20 mouse cellular contexts compared by ENCODE assay signal in the genomic region with DNA sequence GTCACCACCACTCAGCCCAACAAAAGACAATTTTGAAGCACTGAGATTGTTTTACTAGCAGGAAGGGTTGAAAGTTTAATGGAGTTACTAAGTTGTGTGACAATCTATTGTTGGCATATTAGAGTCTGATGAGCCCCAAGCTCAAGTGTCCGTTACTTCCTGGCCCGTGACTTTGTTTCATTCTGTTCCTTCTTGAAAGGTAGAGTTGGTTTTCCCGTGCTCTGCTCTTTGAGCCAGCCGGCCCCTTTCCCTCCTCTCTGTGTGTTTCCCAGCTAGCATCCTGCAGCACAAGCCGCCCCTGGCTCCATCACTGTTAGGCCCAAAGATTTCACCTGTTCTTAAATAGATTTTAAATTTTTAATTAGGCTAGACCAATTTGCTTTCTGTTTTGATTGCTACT. TPM values are rescaled to one million over a fixed set of nuclear protein-coding genes. Genes with fewer than 3 reads are reported as not detected.
A peak's percentile ranks its signal among the peaks of the same experiment; 100 is the strongest.
DNase-seq lines count a peak whose midpoint lies in the region; ATAC-seq and TF ChIP-seq lines count a peak whose summit lies in the region.
"Had no signal": no experiment of that assay in that cellular context is flagged by ENCODE, and none has a peak within 500 bp of the region (broad histone marks: within the 10 kb centered on the region; RNA-seq: fewer than 3 reads in every experiment).

No protein-coding gene starts in this region.

- H3K9ac ChIP-seq in midbrain, embryonic 11.5 days (ENCODE audit: low read length): no peak overlapping the region
- H3K9ac ChIP-seq in midbrain, postnatal 0 days (replicated peaks; ENCODE audit: low read length, poor library complexity, severe bottlenecking): no peak overlapping the region

- WGBS in midbrain, embryonic 11.5 days: 87% methylated on average over 5 of the region's 5 CpGs
- WGBS in midbrain, postnatal 0 days: 80% methylated on average over 5 of the region's 5 CpGs

- ATAC-seq in midbrain, embryonic 11.5 days (ENCODE audit: low FRiP score): no peak
- no peak for ATAC-seq in midbrain, postnatal 0 days (ENCODE audit: low FRiP score)
- ATAC-seq: activated CD4-positive, CD25-positive, alpha-beta regulatory T cell, adult 4 months; CD4-positive, CD25-positive, alpha-beta regulatory T cell, adult 4 months; Patski had no signal

- H3K4me3 ChIP-seq in midbrain, embryonic 11.5 days (ENCODE audit: low read depth, low read length): no peak overlapping the region
- no peak overlapping the region for H3K4me3 ChIP-seq in midbrain, postnatal 0 days (ENCODE audit: low read depth, low read length)

- no peak overlapping the region for H3K4me2 ChIP-seq in midbrain, embryonic 11.5 days
- no peak overlapping the region for H3K4me2 ChIP-seq in midbrain, postnatal 0 days (ENCODE audit: low read depth, low read length, poor library complexity, severe bottlenecking)

- no peaks in the 10 kb centered on the region for H3K4me1 ChIP-seq in midbrain, embryonic 11.5 days (ENCODE audit: control insufficient read depth, insufficient read depth, low read length)
- H3K4me1 ChIP-seq in midbrain, postnatal 0 days (ENCODE audit: insufficient read depth, low read length): no peaks in the 10 kb centered on the region

- H3K36me3 ChIP-seq in midbrain, embryonic 11.5 days (ENCODE audit: control insufficient read depth, insufficient read depth, low read length): no peaks in the 10 kb centered on the region
- no peaks in the 10 kb centered on the region for H3K36me3 ChIP-seq in midbrain, postnatal 0 days (ENCODE audit: insufficient read depth, low read length)
- H3K36me3 ChIP-seq: G1E had no signal

- peak; percentile 60 for DNase-seq in heart, adult 11 months
- no peak for DNase-seq in heart, postnatal 14 days
- peak; percentile 73 for DNase-seq in midbrain, embryonic 11.5 days (ENCODE audit: low spot score, missing footprints)
- no peak for DNase-seq in midbrain, postnatal 0 days (ENCODE audit: low spot score)
- DNase-seq: adrenal gland, adult 2 months; adrenal gland, adult 8-10 months; adrenal gland, postnatal 10 days; adrenal gland, postnatal 14 days; adrenal gland, postnatal 25 days; adrenal gland, postnatal 36 days; B cell, adult 2 months; cerebellum, adult 11 months; cerebellum, adult 11-12 months; cerebellum, adult 18-20 months had no signal

- TF ChIP-seq CTCF in midbrain, postnatal 0 days (IDR thresholded peaks at IDR 0.05): no peak

- H3K9me3 ChIP-seq in midbrain, embryonic 11.5 days (ENCODE audit: control insufficient read depth, low read length): no peaks in the 10 kb centered on the region
- H3K9me3 ChIP-seq in midbrain, postnatal 0 days (ENCODE audit: low read length): no peaks in the 10 kb centered on the region

- H3K27me3 ChIP-seq in midbrain, embryonic 11.5 days (ENCODE audit: control insufficient read depth, insufficient read depth, low read length): no peaks in the 10 kb centered on the region
- H3K27me3 ChIP-seq in midbrain, postnatal 0 days (ENCODE audit: insufficient read depth, low read length): no peaks in the 10 kb centered on the region
- H3K27me3 ChIP-seq: CH12.LX, Patski had no signal

- H3K27ac ChIP-seq in midbrain, embryonic 11.5 days (ENCODE audit: low read depth, low read length): no peak overlapping the region
- no peak overlapping the region for H3K27ac ChIP-seq in midbrain, postnatal 0 days (ENCODE audit: low read depth, low read length)

- intact Hi-C loops in heart, postnatal 14 days (cut with DNase I): no loop called here

RNA-seq across cellular contexts. Expression of gene Enox1, which starts 26.9 kb away (rescaled TPM):
- 1 to 10 TPM in 1 of 2 experiments, under 1 TPM in 1; 0.98 to 1.5 TPM for total RNA-seq in heart, postnatal 14 days (2021)
- polyA plus RNA-seq in midbrain, embryonic 11.5 days (2014; fragmentation: Nextera tagmentation; extraction: Ambion mirVana): 12.8 and 13.2 TPM in 2 replicates
- 46.0 and 49.6 TPM in 2 replicates for total RNA-seq in midbrain, postnatal 0 days (2014; rRNA removed)
- 21.5 and 23.1 TPM in 2 replicates for polyA plus RNA-seq in midbrain, postnatal 0 days (2015; fragmentation: Nextera tagmentation; extraction: Ambion mirVana)
- total RNA-seq: CH12.LX, MEL had no signal
- polyA plus RNA-seq: CD4-positive, CD25-positive, alpha-beta regulatory T cell, adult 4 months; G1E had no signal

Comparison
In these comparisons a context has a peak if more than half of its experiments do, and no peak if none do; other contexts are left out.
1. DNase-seq: peak in heart, adult 11 months (single experiment) and midbrain, embryonic 11.5 days (single experiment); none in heart, postnatal 14 days (0 of 2) and midbrain, postnatal 0 days (single experiment).
2. RNA of gene Enox1, which starts 26.9 kb away (total RNA-seq): 46.0 to 49.6 TPM in midbrain, postnatal 0 days; 0.98 to 1.5 TPM in heart, postnatal 14 days; every median in the first group is over 10 times any median in the second.